Mouse (Mus musculus): Measurements from ENCODE around the gene Col4a1.
A peak's percentile ranks its signal among the peaks of the same experiment; 100 is the strongest.

Gene Col4a1

DNA sequence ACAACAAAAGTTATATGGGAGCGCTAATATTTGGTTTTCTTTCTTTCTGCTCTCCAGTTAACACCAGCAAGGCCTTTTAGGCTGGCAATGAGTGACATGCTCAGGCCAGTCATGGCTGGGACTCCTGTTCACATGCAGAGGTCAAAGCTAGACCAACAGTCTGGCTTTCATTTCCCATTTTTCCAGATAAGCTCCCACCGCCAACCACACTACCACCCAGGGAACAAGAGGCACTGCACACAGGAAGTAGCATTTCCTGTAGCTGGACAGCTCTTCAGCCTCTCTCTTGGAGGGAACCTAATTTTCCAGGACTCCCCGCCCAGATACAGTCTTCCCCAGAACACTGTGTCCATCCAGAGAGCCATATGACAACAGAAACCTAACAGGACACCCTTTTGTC is 132.8 kb downstream of the Col4a1 start:
- DNase-seq (ENCODE audit: low spot score in 2 of 2): no peak

DNA sequence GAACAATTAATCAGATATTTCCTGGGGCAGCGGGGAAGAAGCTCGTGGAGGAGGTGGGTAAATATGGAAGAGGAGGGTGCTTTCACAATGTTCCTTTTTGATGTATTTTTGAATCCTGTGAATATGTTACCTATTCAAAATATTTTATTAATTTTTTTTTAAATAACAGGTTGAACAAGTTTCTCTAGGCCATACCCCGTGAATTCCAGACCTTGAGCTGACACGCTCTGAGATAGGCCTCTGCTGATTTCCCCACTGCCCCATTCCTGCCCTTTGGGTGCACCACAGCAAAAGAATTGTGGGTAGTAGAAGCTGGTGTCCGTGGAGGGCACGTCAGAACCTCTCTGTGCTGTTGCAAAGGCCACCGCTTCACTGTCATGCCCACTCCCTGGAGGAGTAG is 136.2 kb downstream of the Col4a1 start:
- DNase-seq (ENCODE audit: low spot score in 2 of 2): no peak

DNA sequence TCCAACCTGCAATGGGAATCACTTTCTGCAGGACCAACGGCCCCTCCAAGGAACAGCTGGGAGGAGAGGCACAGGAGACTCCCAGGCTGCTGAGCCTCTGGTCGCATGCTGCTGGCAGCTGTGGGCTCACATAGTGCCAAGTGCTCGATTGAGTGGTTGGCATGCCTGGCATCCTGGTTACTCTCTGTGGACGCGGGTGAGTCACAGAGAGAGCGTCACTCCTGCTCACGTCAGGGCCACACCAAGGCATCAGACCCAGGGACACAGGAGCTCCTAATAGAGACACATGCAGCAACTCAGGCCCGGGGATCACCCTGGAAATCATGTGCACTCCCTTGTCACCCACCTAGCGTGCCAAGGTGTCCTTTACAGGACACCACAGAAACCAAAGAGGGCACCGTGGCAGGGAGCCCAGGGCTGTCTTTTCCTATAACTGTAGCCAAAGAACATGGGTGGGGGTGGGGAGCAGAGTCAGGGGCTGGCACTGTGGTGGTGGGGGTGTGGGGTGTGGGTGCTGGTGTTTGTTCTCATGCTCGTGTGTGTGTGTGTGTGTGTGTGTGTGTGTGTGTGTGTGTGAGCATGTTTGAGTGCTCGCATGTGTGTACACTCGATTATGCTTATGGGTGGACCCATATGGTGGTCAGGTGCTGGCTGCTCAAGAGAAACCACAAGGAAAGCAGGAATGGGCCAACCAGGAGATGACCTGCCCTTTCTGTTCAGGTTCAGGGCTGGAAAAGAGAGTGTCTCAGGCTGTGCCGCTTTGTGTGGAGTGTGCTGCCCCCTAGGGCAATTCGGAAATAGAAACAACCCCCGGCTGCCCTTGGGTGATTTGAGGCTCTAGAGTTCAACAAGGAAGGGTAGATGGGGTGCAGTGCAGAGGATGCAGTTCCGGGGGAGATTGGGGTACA is 139.1 kb downstream of the Col4a1 start:
- peak in 1 of 2 experiments; percentile 9 for DNase-seq (ENCODE audit: low spot score in 2 of 2)

DNA sequence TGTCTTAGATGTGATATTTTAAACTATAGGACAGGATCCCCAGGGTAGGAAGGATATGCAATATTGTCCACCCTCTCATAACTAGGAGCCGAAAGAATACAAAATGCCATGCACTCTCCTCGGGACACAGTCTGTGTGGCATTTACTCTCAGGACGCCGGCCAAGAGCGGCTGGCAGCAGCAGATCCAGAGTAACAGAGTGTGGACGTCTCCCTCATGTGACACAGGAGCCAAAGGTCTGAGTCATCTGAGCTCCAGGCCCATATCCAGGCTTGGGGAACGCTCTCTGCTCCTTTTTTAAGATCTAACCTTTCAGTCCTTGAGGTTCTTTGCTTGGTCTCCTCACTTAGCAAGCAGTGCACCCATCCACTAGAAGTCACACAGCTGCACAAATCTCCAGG is 141.1 kb downstream of the Col4a1 start:
- DNase-seq (ENCODE audit: low spot score in 2 of 2): no peak

DNA sequence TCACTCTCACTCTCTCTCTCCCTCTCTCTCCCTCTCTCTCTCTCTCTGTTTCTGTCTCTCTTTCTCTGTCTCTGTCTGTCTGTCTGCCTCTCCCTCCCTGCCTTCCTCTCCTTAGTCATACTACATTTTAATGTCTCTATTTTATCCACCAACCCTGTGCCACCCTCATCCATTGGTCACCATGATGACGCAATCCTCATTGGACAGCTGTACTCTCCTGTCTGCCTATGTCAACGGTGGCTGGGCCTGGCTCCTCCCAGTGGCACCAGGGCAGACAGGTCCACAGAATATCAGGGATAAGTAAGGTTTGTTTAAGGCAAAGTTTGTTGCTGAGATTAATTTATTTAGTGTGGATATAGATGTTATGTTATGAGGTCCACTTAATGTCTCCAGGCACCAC is 143.2 kb downstream of the Col4a1 start:
- DNase-seq (ENCODE audit: low spot score in 2 of 2): no peak

DNA sequence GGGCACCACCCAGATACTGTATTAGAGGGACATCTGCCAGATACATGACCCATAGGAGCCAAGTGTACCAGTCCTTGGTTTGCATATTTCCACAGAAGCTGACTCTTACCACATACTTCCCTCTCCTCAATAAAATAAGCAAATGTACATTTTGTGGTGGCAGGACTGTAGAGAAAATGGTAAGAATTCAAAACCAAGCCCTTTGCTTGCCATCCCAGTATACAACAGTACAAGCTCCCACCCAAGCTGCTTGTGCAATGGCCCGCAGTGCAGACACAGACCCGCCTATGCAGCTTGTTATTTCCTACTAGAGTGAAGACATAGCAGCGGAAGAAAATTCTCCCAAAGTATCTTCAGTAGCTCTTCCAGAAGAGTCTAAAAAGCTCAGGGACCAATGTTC is 143.8 kb downstream of the Col4a1 start:
- DNase-seq (ENCODE audit: low spot score in 2 of 2): no peak

DNA sequence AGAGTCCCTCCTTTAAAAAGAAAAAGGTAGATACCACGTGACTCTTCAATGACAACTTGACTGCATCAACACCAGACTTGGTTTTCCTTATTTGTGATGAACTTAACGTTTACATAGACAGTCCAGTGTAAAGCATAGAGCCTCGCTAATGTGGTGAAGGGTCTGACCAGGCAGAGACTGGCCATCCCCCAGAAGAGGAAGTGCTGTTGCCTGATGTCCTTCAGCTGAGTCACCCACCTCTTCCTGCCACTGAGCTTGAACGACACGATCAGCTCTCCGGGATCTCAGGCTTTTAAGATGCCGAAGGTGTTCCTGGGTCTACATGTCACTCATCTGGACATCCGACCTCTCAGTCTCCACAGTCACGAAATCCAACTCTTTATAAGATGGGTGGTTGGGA is 144.7 kb downstream of the Col4a1 start:
- DNase-seq (ENCODE audit: low spot score in 2 of 2): no peak

DNA sequence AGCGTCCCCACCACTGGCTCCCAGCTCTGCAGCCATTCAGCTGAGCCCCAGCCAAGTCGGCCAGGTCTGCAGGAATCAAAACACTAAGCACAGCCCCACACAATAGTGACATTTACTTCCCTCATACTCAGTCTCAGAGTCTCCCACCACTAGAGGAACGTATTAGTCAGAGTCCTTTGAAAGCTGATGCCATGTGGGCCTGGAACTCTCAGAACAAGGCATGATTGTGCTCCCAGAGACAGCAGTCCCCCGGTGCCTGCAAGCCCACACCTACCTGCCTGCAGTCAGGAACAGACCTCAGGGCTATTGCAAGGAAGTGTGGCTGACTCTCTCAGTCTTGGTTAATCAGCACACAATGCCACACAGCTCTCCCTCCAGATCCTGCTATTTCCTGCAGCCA is 147.0 kb downstream of the Col4a1 start:
- no peak for DNase-seq (ENCODE audit: low spot score in 2 of 2)

DNA sequence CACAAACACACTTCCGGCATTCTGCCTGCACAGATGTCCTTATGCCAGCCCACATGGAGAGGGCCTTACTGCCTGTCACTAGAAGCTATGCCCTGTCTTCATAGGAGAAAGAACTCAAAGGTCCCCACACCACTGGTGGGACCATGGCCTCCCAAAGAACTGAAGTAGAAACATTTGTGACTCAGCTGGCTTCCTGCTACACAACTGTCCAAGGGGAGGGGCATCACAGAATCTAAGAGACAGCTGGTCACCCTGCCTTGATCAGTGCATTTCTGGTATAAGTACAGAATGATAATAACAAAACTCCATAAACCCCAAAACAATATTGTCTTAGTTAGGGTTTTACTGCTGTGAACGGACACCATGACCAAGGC is 156.3 kb downstream of the Col4a1 start:
- DNase-seq (ENCODE audit: low spot score in 2 of 2): no peak

DNA sequence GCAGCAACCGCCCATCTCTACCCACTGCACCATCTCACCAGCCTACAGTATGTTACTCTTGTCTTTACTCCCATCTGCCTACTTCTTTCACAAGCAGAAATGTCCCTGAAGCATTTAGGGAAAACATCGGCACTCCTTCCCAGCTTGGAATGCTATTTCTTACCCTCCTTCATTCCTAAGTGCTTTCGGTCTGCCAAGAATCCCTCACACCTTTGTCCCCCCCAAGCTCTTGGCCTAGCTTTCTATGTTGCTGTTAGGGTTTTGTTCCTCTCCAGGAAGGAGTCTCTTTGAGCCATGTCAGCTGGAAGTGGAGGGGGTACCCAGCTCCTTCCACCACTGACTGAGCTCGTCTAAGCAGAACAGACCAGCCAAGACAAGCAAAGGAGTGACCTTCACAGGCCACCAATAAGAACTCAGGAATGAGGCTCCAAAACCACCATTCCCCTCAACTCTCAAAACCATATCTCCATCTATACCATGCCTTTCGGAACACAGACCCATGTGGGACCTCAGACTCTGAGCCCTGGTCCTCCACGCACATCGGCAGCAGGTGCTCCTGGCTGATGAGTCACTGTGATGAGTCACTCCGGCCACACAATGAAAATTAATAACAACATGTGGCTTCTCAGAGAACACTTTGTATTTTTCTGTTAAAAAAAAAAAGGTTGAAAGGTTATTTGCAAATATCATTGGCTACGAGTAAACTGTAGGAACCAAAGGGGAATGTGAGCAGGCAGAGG is 156.9 kb downstream of the Col4a1 start:
- DNase-seq (ENCODE audit: low spot score in 2 of 2): no peak

DNA sequence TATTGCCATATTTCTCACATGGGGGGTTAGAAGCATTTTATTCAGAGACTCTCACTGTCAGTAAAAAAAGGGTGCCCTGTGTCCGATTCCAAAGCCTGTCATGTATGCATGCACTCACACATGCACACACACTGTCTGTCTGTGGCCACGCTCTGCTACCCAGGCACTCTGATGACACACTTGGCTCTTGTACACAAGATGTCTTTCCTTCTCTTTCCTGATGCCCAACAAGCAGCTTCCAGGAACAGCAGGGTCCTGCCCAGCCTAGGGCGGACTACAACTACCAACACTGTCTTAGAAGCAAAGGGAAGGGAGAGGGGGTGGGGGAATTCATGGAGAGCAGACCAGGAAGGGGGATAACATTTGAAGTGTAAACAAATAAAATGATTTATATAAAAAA is 162.4 kb downstream of the Col4a1 start:
- DNase-seq (ENCODE audit: low spot score in 2 of 2): no peak

DNA sequence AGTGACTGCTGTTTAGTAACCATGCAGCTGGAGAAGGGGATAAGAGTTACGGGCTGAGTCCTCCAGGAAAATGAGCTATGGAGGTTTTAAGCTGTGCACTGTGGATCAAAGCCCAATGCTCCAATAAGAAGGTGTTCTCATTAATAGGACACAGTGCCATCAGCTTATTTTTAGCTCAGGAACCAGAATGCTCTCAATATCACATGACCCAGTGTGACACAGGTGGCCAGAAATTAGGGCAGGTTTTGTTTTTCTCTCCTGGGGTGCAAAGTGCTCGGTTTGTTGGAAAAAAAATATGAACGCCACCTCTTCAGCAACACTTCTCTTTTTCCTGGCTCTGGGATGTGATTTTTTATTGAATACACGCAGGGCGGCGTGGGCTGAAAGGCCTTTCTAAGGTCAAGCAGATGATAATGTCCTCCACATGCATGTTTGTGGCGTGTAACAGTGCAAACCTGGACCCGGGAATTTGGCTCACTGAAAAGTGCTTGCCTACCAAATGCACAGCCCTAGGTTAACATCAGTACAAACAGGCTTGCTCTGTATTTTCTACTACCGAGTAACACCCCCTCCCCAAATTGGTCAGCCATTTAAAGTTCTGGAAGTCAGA is 163.3 kb downstream of the Col4a1 start:
- DNase-seq (ENCODE audit: low spot score in 2 of 2): no peak

DNA sequence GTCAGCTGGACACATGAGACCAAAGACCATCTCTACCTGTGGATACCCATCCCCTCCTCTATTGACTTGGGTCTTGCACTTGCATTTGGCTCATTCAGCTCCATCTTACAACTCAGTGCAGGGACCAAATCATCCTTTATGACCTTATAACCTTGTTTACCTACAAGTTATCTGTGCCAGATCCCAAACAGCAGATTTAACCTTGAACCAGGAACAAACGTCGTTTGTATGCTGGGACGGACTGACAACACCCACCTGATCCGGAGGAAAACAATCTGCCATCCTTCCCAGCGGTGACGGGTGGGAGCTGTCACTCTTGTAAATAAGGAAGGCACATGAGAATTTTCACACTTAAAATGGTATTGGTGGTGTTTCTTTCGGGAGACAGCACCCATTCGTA is 163.8 kb downstream of the Col4a1 start:
- no peak for DNase-seq (ENCODE audit: low spot score in 2 of 2)

Data from thymus, postnatal 10 days (tissue).